Mouse (Mus musculus): ENCODE measurements at regions not wholly inside any gene's neighbourhood (a gene's known extent, or its start where the extent isn't known, plus 50 kb on each side); places are given as distances from the start of the nearest gene placed in this dataset.

- TF ChIP-seq POLR2A (IDR thresholded peaks at IDR 0.05; ENCODE audit: low read depth, low read length): no peak
- TF ChIP-seq CTCF (conservative IDR thresholded peaks at IDR 0.05; ENCODE audit: insufficient read depth, insufficient read length, low read depth, low read length): no peak
Observed at GRCm38 (mm10) chr13:110545454-110545853, 150.6 kb downstream of the Plk2 start.

All from kidney, adult 2 months (tissue).